Mouse (Mus musculus) heart, embryonic 12.5 days (tissue): Measurements from ENCODE around the gene Cmc4. TPM values are rescaled to one million over a fixed set of nuclear protein-coding genes. Genes with fewer than 3 reads are reported as not detected.

Experiments used
- ATAC-seq: fragments of 200-750 bp; cut with Nextera tagmentation; 2 replicates; pipeline ENCODE4 v1.8.0; 2017; ENCODE audit warnings: moderate TSS enrichment, moderate library complexity; ENCODE audit not compliant: insufficient number of reproducible peaks, low FRiP score
- H3K27ac ChIP-seq: fragments of 300-500 bp; sonication (generic); 2 replicates; pipeline ENCODE4 v1.5.1; 2016; ENCODE audit warnings: mild to moderate bottlenecking, moderate library complexity; ENCODE audit not compliant: poor library complexity, severe bottlenecking
- H3K27me3 ChIP-seq: fragments of 300-500 bp; sonication (generic); replicated peaks from 2 replicates; pipeline ENCODE4 v1.6.1; 2016; ENCODE audit warnings: mild to moderate bottlenecking, moderate library complexity
- H3K36me3 ChIP-seq: fragments of 300-500 bp; sonication (generic); 2 replicates; pipeline ENCODE4 v1.6.1; 2016; ENCODE audit warnings: mild to moderate bottlenecking, moderate library complexity
- H3K4me1 ChIP-seq: fragments of 300-500 bp; sonication (generic); replicated peaks from 2 replicates; pipeline ENCODE4 v1.6.1; 2016; ENCODE audit warnings: mild to moderate bottlenecking
- H3K4me2 ChIP-seq: fragments of 300-500 bp; sonication (generic); 2 replicates; pipeline ENCODE4 v1.6.1; 2016; ENCODE audit warnings: mild to moderate bottlenecking, moderate library complexity
- H3K4me3 ChIP-seq: fragments of 300-500 bp; sonication (generic); 2 replicates; pipeline ENCODE4 v1.5.1; 2016; ENCODE audit warnings: mild to moderate bottlenecking
- H3K9ac ChIP-seq: fragments of 300-500 bp; sonication (generic); 2 replicates; pipeline ENCODE4 v1.6.1; 2016; ENCODE audit warnings: mild to moderate bottlenecking, moderate library complexity
- H3K9me3 ChIP-seq: fragments of 300-500 bp; sonication (generic); replicated peaks from 2 replicates; pipeline ENCODE4 v1.6.1; 2016; ENCODE audit warnings: mild to moderate bottlenecking, moderate library complexity
- polyA plus RNA-seq: library from polyadenylated mRNA; unstranded; fragments of >200 nt; fragmentation: Nextera tagmentation; extraction: Ambion mirVana; gene quantifications from 2 replicates; pipeline ENCODE4 v1.2.1, GENCODE M21; 2016

Cmc4 gene
- polyA plus RNA-seq, 1 experiment from 2014 or later, result 19.6 TPM

- Histone ChIP-seq H3K4me3 (no peak overlapping the region), H3K27ac (no peak overlapping the region), H3K4me1 (no peaks in the 10 kb centered on the region), H3K36me3 (no peaks in the 10 kb centered on the region), H3K27me3 (no peaks in the 10 kb centered on the region), H3K4me2 (no peak overlapping the region), H3K9ac (no peak overlapping the region), H3K9me3 (no peaks in the 10 kb centered on the region)
- ATAC-seq, result no peak
Observed at GRCm38 (mm10) chrX:75370197-75370596, 46.2 kb downstream of the Cmc4 start.

Other genes with a start within 250 kb of the Cmc4 start
- 69.8 and 70.2 TPM in 2 replicates for gene Fundc2, start 34.2 kb downstream of the Cmc4 start, polyA plus RNA-seq
- gene F8, start 34.0 kb downstream of the Cmc4 start, polyA plus RNA-seq, result 1.8 and 2.0 TPM in 2 replicates
- 7.3 TPM in 2 replicates for gene Mtcp1, start within 50 bp of the Cmc4 start, polyA plus RNA-seq
- gene Brcc3, start within 50 bp of the Cmc4 start, polyA plus RNA-seq, result 46.1 and 46.7 TPM in 2 replicates
- gene Vbp1, start 97.7 kb upstream of the Cmc4 start, polyA plus RNA-seq, result 172 and 176 TPM in 2 replicates
- gene Rab39b, start 161.6 kb upstream of the Cmc4 start, polyA plus RNA-seq, result 0.67 and 0.68 TPM in 2 replicates